Mouse (Mus musculus): ENCODE results near the gene Abhd17b.

DNA sequence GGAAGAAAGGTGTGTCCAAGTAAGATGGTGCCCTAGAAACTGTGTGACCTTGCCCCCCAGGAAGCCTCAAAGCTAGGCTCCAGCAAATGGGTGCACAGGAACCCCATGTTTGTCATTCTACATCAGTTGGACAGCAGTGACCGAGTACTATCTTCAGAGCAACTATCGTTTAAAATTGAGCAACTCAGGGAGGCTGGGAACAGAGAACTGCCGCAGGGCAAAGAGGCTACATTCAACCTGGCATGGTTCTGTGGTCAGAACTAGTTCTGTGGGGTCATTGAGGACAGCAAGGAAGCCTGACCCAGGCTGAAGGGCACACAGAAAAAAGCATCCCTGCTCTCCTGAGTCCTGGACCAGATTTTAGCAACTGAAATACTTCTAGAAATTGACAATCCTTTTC lies 37.2 kb upstream of the Abhd17b start:
- TF ChIP-seq CTCF (IDR thresholded peaks at IDR 0.05; ENCODE audit: insufficient read depth, low read length) = no peak
- TF ChIP-seq POLR2A (IDR thresholded peaks at IDR 0.05; ENCODE audit: borderline replicate concordance, extremely low read depth, low read depth, low read length) = no peak
